Mouse (Mus musculus) ovary, adult 18-20 months (tissue): ENCODE data around the gene Fv1.

Experiments
- DNase-seq: peaks from one replicate; pipeline ENCODE4 v3.0.0; 2022; ENCODE audit warnings: low spot score, mixed read lengths

Fv1 gene

DNA sequence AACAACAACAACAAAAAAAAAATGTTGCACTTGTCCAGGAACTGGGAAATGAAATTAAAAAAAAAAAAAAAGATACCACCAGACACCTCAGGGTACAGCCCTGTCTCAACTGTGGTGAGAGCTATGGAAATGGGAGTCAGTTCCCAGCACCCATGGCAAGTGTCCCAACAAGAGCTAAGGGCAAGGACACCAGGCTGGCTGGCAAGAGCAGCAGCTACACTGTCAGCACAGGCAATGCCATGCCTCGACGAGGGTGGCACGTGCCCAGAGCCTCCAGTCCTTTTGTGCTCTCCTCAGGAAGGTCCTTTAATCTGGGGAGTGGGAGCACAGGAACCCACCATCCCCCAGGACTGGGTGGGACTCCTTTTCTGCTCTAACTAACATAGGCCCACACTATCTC lies 15.4 kb downstream of the Fv1 start:
- DNase-seq: no peak

DNA sequence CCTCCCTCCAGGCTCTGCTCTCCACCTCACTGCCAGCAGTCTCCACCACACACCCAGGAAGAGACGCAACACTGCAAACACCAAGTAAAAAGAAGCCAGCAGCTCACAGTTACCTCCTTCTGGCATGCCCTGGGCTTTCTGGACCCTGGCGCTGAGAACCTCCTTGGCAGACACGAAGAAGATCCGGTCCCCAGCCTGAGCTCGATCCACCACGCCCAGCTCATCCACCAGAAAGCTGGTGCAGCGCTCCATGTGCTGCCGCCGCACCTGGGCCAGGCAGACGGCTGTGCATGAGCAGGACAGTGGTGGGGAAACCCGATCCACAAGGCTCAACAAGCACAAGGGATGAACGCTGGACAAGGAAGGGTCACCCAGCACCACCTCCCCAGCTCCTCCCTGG lies 17.4 kb downstream of the Fv1 start:
- no peak for DNase-seq

DNA sequence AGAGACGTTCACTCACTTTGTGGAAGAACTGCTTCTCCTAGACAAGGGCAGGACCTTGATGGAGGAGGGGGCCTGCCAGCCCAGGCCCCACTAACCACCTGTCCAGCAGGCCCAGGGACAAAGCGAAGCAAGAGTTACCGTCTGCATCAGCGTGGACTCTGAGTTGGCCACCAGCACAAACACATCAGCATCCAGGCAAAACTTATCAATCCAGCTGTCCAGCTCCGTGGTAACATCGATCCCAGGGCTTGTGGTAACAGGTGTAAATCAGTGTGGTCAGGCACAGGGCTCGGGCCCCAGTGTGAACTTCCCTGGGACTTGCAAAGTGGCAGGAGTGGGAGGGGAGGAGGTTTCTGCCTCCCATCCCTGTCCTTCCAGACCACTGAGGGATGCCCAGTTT lies 18.5 kb downstream of the Fv1 start:
- DNase-seq: no peak

DNA sequence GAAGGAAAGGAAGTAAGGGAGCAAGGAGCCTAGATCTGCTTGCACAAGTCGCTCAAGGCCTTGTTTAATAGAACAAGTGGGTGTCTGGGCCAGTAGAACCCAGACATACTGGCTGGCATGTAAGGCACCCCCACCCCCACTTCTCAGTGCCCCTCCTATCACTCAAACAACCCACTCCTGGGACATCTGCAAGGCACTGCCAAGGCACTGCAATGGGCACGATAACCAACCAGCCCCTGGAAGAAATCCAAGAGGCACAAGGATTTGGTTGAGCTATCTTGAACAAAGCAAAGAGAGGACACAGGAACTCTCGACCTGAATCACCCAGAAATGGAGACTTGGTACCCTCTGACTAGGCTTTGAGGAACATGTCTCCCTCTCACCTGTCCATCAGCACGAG lies 19.5 kb downstream of the Fv1 start:
- no peak for DNase-seq

DNA sequence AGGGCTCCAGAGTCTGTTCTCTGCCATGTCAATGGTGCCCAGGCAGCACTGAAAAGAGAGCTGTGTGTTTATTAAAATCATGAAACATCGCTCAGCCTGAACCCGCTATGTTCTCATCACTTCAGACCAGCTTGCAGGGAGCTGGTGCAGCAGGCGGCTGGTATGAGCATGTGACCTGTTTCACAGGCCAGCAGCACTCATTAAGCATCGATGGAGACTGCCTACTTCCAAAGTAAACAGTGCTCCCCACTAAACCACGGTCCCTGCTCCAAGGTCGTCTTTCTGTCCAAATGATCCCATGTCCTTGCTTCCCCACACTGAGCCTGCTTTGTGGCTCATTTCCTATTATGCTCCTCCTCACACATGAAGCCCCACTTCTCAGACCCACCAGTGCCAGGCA lies 21.6 kb downstream of the Fv1 start:
- DNase-seq: no peak

DNA sequence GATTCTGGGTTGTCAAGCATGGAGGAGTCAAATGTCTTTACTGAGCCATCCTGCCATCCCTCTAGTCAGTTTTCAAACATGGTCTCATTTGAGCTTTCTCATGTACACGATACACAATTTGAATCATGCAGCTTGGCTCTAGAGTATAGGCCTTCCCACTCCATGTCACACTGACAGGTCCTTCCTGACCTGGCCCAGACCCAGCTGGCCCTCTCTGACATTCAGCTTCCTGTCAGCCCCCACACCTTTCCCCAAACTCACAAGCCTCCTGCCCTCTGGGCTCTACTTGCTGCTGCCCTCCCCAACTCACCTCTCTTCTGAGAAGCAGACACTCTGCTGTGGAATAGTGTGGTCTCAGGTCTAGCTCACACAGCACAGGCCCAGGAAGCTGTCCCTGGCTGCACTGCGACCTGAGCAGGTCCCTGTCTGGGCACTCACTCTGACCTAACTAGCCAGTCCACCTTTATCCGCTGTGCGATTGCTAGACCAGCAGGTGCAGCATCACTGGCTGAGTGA lies 27.1 kb downstream of the Fv1 start:
- no peak for DNase-seq

DNA sequence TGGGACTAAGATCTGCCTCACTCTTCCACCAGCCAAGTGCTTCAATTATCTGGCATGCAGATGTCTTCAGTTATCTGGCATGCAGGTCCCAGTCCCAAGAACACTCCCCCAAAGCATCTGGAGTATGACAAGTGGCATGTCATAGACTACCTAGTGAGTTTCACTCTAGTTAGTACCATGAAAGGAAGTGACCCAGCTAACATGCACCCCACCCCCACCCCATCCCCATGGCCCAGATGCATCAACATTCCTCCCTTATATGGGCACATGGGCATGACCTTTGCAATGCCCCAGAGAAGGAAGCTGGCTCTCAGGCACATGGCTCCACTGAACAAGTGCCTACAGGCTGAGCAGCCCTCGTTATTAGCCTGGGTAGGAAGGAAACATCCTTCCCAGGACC lies 27.6 kb downstream of the Fv1 start:
- DNase-seq: no peak

DNA sequence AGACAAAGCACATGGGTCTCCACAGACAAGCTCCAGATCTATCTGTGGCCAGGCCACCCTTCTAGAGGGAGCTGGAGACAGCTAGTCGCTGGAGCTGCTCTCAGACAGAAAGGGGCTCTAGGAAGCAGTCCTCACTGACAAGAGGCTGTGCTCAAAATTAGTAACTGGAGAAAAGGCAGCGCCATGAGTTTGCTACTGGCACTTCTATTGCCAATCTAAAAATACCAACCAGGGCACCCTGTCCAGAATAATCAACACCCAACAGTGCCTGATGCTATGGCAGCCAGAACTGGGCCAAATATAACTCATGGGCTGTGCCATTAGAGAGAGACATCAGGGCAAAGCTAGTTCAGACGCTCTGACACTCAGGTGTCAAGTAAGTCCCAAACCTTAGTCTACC lies 28.6 kb downstream of the Fv1 start:
- DNase-seq: no peak

DNA sequence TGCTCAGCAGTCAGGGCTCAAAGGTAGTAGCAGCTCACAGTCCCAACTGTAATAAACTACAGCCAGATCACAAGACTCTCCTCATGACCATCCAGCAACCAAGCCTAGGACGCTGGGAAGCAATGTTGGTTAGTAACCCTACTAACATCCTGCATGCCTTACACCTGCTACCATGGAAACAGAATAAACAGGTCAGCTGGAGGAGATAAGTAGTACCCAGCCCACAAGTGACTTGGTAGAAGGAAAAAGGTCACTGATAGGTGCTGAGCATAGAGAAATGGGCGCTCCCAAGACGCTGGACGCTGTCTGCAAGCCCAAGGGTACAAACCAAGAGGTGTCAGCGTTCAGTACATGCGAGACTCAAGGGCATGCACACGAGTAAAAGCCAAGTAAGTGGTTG lies 31.7 kb downstream of the Fv1 start:
- DNase-seq: no peak

DNA sequence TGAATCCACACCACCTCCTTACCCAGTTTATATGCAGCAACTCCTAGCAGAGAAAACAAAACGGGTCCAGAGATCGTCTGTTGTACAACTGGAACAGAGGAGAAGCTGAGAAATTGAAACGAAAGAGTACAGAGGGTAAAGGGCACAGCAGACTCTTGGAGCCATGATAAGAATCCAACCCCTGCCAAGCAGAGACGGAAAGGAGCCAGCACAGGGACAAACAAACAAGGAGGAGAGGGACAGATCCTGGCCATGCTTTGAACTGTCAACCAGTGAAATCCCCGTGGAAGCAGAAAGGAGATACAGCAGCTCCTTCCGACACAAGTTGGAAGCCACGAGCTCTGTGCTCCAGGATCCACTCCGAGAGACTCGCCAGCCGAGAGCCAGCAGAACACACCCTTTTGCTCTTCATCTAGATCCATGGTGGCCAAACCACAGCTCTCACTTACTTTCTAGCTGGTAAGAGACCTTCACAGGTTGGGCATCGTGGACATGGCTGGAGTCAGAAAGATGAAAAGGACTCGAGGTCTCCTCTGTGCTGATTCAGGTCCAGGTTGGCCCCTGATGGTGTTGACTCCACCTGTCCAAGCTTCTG lies 34.2 kb downstream of the Fv1 start:
- no peak for DNase-seq

DNA sequence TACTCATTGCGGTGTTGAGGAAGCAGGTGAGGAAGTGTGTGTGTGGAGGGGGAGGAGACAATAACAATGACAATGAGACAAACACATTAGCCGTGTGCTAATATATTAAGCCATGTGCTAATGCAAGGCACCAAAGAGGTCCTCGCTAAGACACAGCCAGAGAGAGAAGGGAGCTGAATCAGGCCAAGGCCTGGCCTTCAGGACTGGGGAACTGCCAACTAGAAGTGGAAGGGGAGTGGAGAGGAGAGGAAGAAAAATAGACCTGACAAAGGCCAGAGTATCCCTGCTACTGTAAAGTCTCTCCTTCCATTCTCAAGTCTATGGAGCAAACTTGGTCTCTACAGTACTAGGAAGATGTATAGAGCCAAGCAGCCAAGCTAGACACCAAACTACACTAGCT lies 34.8 kb downstream of the Fv1 start:
- DNase-seq: no peak

DNA sequence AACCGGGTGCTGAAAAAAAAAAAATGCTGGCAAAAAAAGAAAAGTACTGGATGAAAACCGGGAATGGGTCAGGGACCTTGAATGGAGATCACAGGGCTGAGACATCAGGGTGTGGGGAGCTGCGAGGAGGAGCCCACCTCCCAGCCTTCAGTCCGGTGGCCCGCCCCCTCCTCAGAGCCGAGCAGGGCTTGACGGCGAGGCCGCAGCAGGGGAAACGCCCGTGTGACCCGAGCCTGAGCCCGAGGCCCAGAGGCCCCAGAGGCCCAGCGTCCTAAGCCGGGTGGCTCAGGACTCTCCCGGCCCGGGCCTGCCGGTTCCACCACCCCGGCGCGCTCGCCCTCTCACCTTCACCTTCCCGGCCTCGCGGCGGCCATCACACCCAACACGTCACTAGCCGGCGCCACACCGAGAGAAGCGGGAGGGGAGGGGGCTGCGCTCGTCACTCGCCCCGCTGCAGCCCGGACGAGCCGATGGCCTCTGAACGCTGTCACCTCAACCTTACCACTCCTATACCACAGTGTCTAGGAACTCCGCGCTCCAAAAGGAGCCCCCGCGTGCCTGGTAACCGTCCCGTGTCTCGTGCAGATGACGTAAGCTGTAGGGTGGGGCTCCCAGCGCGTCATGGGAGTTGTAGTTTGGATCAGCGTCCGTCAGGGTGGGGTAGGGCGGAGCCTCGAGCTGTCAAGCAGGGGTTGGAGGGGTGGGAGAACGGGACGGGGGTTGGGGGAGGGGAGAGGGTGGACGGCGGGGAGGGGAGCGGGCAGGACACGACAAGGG lies 35.7 kb downstream of the Fv1 start, which contains the start of gene Mfn2:
TSS of gene Mfn2 (minus strand) at position 392 of the 777 bp plus-strand sequence.
- peak; percentile 75 for DNase-seq

DNA sequence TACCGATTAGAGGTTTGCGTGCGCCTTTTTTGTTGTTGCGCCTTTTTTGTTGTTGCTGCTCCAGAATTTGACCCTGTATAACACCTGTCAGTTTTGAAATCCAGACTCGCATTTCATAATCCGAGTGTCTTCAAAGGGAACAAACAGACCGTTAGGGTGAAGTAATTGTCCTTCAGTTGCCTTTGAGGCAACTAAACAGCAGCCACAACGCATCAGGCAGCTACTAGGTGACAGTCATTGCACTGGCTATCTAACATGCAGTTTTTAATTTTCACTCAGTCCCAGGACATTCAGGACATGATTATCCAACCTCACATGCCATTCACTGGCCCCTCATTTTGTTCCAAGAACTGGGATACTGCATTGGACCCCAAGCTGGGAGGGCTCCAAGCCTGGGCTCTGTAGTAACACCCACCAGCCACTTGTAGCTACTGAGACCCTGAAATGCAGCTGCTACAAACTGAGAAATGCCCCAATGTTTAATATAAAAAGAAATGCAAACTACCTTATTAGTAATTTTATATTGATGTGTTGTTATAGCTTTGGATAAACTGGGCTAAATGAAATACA lies 36.4 kb downstream of the Fv1 start:
- no peak for DNase-seq

DNA sequence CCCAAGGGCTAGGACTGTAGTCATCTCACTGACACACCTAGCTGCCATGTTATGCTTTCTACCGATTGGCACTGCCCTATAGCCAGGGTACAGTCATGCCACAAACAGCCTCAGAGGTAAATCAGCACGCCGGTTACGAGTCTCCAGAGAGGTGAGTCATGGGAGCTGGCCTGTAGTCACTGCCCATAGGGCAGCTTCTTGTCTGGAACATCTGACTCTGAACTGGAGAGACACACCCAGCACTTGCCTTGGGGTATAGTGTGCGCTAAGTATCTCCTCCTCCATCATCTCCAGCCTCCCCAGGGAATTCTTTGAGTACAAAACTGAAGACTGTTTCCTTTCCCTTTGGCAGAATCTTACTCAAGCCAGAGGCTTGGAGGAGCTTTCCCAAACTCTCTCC lies 37.5 kb downstream of the Fv1 start:
- DNase-seq: no peak

DNA sequence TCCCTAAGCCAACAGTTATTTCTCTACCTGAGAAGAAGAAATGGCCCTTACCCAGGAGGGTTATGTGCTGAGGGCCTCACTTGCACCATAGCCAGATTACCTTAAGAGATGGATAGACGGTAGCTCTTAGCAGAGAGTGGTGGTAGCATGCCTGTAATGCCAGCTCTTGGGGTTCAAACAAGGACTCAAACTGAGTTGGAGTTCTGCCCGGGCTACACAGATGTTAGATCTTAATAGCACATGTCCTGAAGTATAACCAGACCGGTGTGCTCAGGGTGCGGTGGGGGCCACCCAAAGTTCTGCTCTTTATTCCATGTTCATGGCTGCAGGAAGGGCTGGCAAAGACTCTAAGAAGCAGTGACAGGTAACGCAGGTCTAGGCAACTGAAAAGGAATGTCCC lies 40.7 kb downstream of the Fv1 start:
- no peak for DNase-seq

DNA sequence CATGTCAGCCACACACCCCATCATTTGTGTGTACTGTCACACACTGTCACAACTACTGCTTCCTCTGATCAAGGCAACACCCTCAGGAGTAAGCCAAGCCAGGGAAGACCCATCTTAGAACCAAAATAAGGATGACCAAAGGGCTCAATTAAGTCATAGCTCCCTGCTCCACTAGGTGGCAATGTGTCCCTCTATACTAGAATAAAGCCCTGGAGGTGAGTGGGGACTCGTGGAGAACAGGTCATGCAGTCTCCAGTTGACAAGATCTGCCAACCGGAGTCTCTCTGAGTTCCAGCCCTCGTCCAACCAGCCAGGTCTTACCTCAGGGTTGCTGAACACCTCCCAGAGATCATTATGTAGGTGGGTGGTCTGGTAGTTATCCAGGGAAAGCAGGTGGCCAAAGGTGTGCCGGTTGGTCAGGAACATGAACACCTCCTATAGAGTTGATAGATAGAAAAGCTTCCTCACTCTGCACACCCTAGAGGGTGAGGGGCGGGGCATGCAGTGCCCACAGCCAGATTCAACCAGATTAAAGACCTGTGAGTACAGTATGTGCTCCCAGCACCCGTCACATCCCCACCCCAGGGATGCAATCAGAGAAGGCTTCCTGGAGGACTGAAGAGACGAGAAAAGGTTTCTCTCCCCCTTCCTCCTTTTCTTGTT lies 49.8 kb downstream of the Fv1 start:
- DNase-seq: no peak
